Mouse (Mus musculus) hindbrain, embryonic 15.5 days (tissue): ENCODE measurements around the gene Mbl2. TPM values are rescaled to one million over a fixed set of nuclear protein-coding genes. Genes with fewer than 3 reads are reported as not detected.
"Not testable (repeated sequence)": the region's sequence is repeated elsewhere in the genome, so short reads cannot be mapped to it uniquely, and the experiment has no call there.

ENCODE experiments used
- ATAC-seq: fragments of 200-750 bp; cut with Nextera tagmentation; 2 replicates; pipeline ENCODE4 v1.8.0; 2017; ENCODE audit warnings: low read depth, moderate number of reproducible peaks, moderate TSS enrichment; ENCODE audit not compliant: low FRiP score
- H3K27ac ChIP-seq: fragments of 300-500 bp; sonication (generic); replicated peaks from 2 replicates; pipeline ENCODE4 v1.5.1; 2015; ENCODE audit warnings: mild to moderate bottlenecking, inconsistent platforms
- H3K27me3 ChIP-seq: fragments of 300-500 bp; sonication (generic); 2 replicates; pipeline ENCODE4 v1.6.1; 2015; ENCODE audit warnings: control low read depth, inconsistent platforms
- H3K36me3 ChIP-seq: fragments of 300-500 bp; sonication (generic); 2 replicates; pipeline ENCODE4 v1.6.1; 2015; ENCODE audit warnings: control low read depth, inconsistent platforms
- H3K4me1 ChIP-seq: fragments of 300-500 bp; sonication (generic); replicated peaks from 2 replicates; pipeline ENCODE4 v1.6.1; 2015; ENCODE audit warnings: control low read depth, inconsistent platforms
- H3K4me2 ChIP-seq: fragments of 300-500 bp; sonication (generic); 2 replicates; pipeline ENCODE4 v1.6.1; 2015; ENCODE audit warnings: moderate library complexity, mild to moderate bottlenecking, inconsistent platforms
- H3K4me3 ChIP-seq: fragments of 300-500 bp; sonication (generic); 2 replicates; pipeline ENCODE4 v1.5.1; 2015; ENCODE audit warnings: mild to moderate bottlenecking, inconsistent platforms
- H3K9ac ChIP-seq: fragments of 300-500 bp; sonication (generic); 2 replicates; pipeline ENCODE4 v1.6.1; 2015; ENCODE audit warnings: inconsistent platforms
- H3K9me3 ChIP-seq: fragments of 300-500 bp; sonication (generic); 2 replicates; pipeline ENCODE4 v1.6.1; 2016; ENCODE audit warnings: control low read depth, inconsistent platforms
- WGBS: fragments of 180-500 bp; shearing (Covaris S2); methylation state at CpG from one replicate; pipeline ENCODE4 v1.1.7; 2015; 5-methylcytosine and 5-hydroxymethylcytosine counted together
- microRNA-seq: library from miRNA; unstranded; fragments of <30 nt; microRNA quantifications from one replicate; pipeline ENCODE4, GENCODE M21; 2016
- polyA plus RNA-seq: library from polyadenylated mRNA; unstranded; fragments of >200 nt; fragmentation: Nextera tagmentation; extraction: Ambion mirVana; gene quantifications from 2 replicates; pipeline ENCODE4 v1.2.1, GENCODE M21; 2015

Mbl2 gene
- polyA plus RNA-seq, 1 experiment from 2014 or later: 0.23 TPM

DNA sequence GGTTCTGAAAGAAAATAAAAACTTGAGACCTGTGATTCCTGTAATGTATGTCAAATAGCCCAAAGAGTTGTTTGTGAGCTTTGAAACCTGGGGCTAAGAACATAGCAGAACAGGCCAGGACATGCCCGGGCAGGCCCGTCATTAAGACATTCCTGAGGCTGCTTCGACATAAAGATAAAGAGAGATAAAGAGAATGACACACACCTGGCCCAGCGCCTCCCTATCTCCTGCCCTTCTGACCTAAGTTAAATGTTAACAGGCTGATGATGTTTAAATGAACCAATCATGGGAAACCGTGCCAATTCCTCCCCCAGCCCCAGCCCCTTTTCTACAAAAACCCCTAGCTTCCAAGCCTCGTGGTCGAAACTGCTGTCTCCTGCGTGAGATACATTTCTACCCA is 10.1 kb upstream of the Mbl2 start:
- H3K4me2 ChIP-seq, ATAC-seq: not testable (repeated sequence)
- WGBS: 85% methylated on average over 8 of the region's 8 CpGs

DNA sequence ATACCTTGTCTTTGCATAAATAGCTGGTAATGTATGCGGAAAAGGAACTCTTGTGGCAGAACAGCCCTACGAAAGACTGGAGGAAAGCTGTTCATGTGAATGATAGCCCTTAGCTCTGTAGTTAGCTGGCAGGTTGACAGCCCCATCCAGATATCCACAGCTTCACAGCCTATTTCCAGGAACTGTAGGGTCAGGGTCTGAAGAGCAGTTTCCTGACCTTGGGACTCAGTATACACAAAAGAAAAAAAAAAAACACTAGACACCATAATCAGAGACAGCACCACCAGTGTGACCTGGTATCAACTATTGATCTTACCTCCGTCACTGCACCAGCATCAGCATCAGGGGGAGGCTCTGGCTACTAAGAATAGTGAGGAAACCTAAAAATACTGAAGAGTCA is 3.3 kb upstream of the Mbl2 start:
- H3K27me3 ChIP-seq: no peaks in the 10 kb centered on the region
- no peak overlapping the region for H3K27ac ChIP-seq
- no peaks in the 10 kb centered on the region for H3K9me3 ChIP-seq
- H3K9ac ChIP-seq: no peak overlapping the region
- 72% methylated on average over 3 of the region's 3 CpGs for WGBS
- no peak overlapping the region for H3K4me3 ChIP-seq
- no peaks in the 10 kb centered on the region for H3K4me1 ChIP-seq
- H3K4me2 ChIP-seq: no peak overlapping the region
- H3K36me3 ChIP-seq: no peaks in the 10 kb centered on the region
- no peak for ATAC-seq

More for the DNA sequence above, 10.1 kb upstream of the Mbl2 start:
- not testable (repeated sequence) for H3K4me3 ChIP-seq, H3K9ac ChIP-seq, H3K9me3 ChIP-seq, H3K36me3 ChIP-seq, H3K27me3 ChIP-seq, H3K27ac ChIP-seq, H3K4me1 ChIP-seq

DNA sequence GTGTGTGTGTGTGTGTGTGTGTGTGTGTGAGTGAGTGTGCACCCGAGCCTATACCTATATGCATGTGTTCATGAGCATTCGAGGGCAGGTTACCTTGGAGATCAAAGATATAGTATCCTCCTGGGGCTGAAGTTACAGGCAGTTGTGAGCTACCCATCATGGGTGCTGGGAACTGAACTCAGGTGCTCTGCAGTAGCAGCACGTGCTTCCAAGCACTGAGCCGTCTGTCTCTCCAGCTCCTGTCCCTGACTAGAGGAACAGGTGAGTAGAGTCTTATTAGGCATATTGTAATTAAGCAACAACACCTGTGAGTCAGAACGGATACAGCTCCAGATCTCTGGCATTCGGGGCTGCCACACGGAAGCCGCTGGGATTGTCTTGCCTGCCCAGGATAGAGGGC is 1.7 kb downstream of the Mbl2 start:
- Histone ChIP-seq H3K27me3 (no peaks in the 10 kb centered on the region), H3K4me3 (no peak overlapping the region), H3K4me1 (no peaks in the 10 kb centered on the region), H3K27ac (no peak overlapping the region), H3K9ac (no peak overlapping the region), H3K4me2 (no peak overlapping the region), H3K36me3 (no peaks in the 10 kb centered on the region), H3K9me3 (no peaks in the 10 kb centered on the region)
- no peak for ATAC-seq
- whole genome bisulfite sequencing: 88% methylated on average over 8 of the region's 8 CpGs

GRCm38 (mm10) chr19:30247359-30247758 is 14.6 kb downstream of the Mbl2 start:
- Histone ChIP-seq H3K4me3 (no peak overlapping the region), H3K36me3 (no peaks in the 10 kb centered on the region), H3K9me3 (no peaks in the 10 kb centered on the region), H3K9ac (no peak overlapping the region), H3K27me3 (0 out of 2 replicates have a peak, but pooled peaks cover 2% of the 10 kb centered on the region), H3K4me1 (no peaks in the 10 kb centered on the region), H3K4me2 (no peak overlapping the region), H3K27ac (no peak overlapping the region)
- WGBS: 26% methylated on average over 11 of the region's 11 CpGs
- ATAC-seq: no peak

DNA sequence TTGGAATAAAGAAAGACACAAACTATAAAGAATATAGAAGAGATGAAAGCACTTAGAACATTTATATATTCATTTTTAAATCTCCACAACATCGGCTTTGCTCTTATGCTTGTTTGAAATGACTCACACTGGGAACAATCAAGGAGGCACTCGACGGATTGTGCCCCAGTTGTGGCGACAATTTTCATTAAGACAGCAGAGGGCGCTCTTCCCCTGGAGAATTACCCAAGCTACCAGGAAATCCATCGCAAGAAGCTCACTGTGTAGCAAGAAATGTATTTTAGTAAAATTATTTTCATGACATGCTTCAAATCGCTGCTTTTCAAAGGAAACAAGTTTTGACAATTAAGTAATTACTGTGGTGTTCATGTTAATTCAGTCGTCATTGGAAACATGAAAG is 16.1 kb downstream of the Mbl2 start:
- H3K4me1 ChIP-seq: no peaks in the 10 kb centered on the region
- H3K4me3 ChIP-seq: no peak overlapping the region
- 6% methylated on average over 8 of the region's 8 CpGs for WGBS
- no peaks in the 10 kb centered on the region for H3K36me3 ChIP-seq
- H3K9ac ChIP-seq: no peak overlapping the region
- H3K9me3 ChIP-seq: no peaks in the 10 kb centered on the region
- H3K4me2 ChIP-seq: no peak overlapping the region
- H3K27ac ChIP-seq: no peak overlapping the region
- 0 out of 2 replicates have a peak, but pooled peaks cover 2% of the 10 kb centered on the region for H3K27me3 ChIP-seq
- ATAC-seq: no peak

- Histone ChIP-seq H3K36me3 (no peaks in the 10 kb centered on the region), H3K27me3 (no peaks in the 10 kb centered on the region), H3K9me3 (no peaks in the 10 kb centered on the region), H3K4me3 (no peak overlapping the region), H3K9ac (no peak overlapping the region), H3K4me1 (no peaks in the 10 kb centered on the region), H3K27ac (no peak overlapping the region), H3K4me2 (no peak overlapping the region)
- ATAC-seq: no peak
- WGBS: 67% methylated on average over 2 of the region's 2 CpGs
Measured at GRCm38 (mm10) chr19:30252253-30252652, 19.5 kb downstream of the Mbl2 start.

DNA sequence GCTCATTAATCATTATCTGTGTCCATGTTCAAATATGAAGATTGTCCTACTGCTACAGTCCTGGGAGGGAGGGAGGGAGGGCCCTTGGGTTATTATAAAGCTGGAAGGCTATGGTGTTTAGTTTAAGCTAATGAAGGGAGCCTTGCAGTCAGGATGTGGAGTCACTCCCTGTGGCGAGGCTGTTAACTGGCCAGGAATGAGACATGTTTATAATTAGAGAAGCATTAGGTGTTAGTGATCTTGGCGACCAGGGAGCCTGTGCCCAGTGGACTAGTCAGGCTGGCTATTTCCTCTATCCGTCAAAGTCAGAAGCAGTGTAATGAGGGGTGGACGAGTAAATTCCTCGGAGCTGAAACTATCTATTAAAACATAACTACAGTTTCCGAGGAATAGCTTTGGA is 23.6 kb downstream of the Mbl2 start:
- Histone ChIP-seq H3K9me3 (no peaks in the 10 kb centered on the region), H3K9ac (no peak overlapping the region)
- 44% methylated on average over 6 of the region's 6 CpGs for WGBS

GRCm38 (mm10) chr19:30281125-30281524 is 48.4 kb downstream of the Mbl2 start:
- H3K36me3 ChIP-seq: no peaks in the 10 kb centered on the region
- H3K9me3 ChIP-seq: no peaks in the 10 kb centered on the region
- WGBS: 71% methylated on average over 5 of the region's 5 CpGs
- H3K4me3 ChIP-seq: no peak overlapping the region
- no peak overlapping the region for H3K4me2 ChIP-seq
- H3K27me3 ChIP-seq: no peaks in the 10 kb centered on the region
- no peak overlapping the region for H3K27ac ChIP-seq
- ATAC-seq: no peak
- no peaks in the 10 kb centered on the region for H3K4me1 ChIP-seq
- H3K9ac ChIP-seq: no peak overlapping the region

More for the DNA sequence above, 23.6 kb downstream of the Mbl2 start:
- H3K36me3 ChIP-seq: no peaks in the 10 kb centered on the region
- no peaks in the 10 kb centered on the region for H3K27me3 ChIP-seq
- ATAC-seq: no peak
- H3K4me3 ChIP-seq: no peak overlapping the region
- H3K4me2 ChIP-seq: no peak overlapping the region
- no peaks in the 10 kb centered on the region for H3K4me1 ChIP-seq
- no peak overlapping the region for H3K27ac ChIP-seq

- 80% methylated on average over 6 of the region's 6 CpGs for WGBS
- Histone ChIP-seq H3K9ac (no peak overlapping the region), H3K36me3 (no peaks in the 10 kb centered on the region), H3K27ac (no peak overlapping the region), H3K9me3 (no peaks in the 10 kb centered on the region), H3K4me1 (no peaks in the 10 kb centered on the region), H3K4me2 (no peak overlapping the region), H3K27me3 (no peaks in the 10 kb centered on the region), H3K4me3 (no peak overlapping the region)
- no peak for ATAC-seq
Measured at GRCm38 (mm10) chr19:30287899-30288490, 55.3 kb downstream of the Mbl2 start.

Small RNA genes within 50 kb of the gene (microRNA-seq; reads per million reads assigned to microRNA genes)
- gene Gm24108: not detected

Other genes starting within 250 kb of the Mbl2 start
- gene Trpd52l3, start 229.2 kb upstream of the Mbl2 start, polyA plus RNA-seq: not detected in 2 replicates
- 49.5 and 50.2 TPM in 2 replicates for gene Uhrf2, start 202.4 kb upstream of the Mbl2 start, polyA plus RNA-seq
- gene Gldc, start 57.5 kb upstream of the Mbl2 start, polyA plus RNA-seq: 8.9 and 9.3 TPM in 2 replicates